Mouse (Mus musculus): ENCODE results near the gene Scn5a. TPM values are rescaled to one million over a fixed set of nuclear protein-coding genes. Genes with fewer than 3 reads are reported as not detected.

The Scn5a gene
- total RNA-seq (2021) = 0.22 and 0.56 TPM in 2 replicates
- long read RNA-seq, experiment 1 = 0 reads
- long read RNA-seq, experiment 2 = 0 reads

- DNase-seq = peak; percentile 42
These were observed at the start of gene Scn5a for GRCm38 (mm10) chr9:119578636-119579438. Gene Scn5a, minus strand, starts transcription at chr9:119579016.

GRCm38 (mm10) chr9:119627227-119627626 is 48.4 kb upstream of the Scn5a start:
- DNase-seq = no peak

GRCm38 (mm10) chr9:119624151-119624550 is 45.3 kb upstream of the Scn5a start:
- no peak for DNase-seq

GRCm38 (mm10) chr9:119614798-119615197 is 36.0 kb upstream of the Scn5a start:
- no peak for DNase-seq

GRCm38 (mm10) chr9:119610563-119611166 is 31.8 kb upstream of the Scn5a start:
- DNase-seq = no peak

GRCm38 (mm10) chr9:119606906-119607305 is 28.1 kb upstream of the Scn5a start:
- DNase-seq = no peak

- DNase-seq = no peak
These were observed 25.8 kb upstream of the Scn5a start for GRCm38 (mm10) chr9:119604607-119605006.

GRCm38 (mm10) chr9:119598501-119598900 is 19.7 kb upstream of the Scn5a start:
- DNase-seq = no peak

- no peak for DNase-seq
These were observed 18.5 kb upstream of the Scn5a start for GRCm38 (mm10) chr9:119597332-119597731.

- no peak for DNase-seq
These were observed 10.8 kb upstream of the Scn5a start for GRCm38 (mm10) chr9:119589592-119589991.

- no peak for DNase-seq
These were observed 10.1 kb upstream of the Scn5a start for GRCm38 (mm10) chr9:119588763-119589449.

GRCm38 (mm10) chr9:119580668-119581067 is 1.9 kb upstream of the Scn5a start:
- peak; percentile 81 for DNase-seq

- DNase-seq = no peak
These were observed 1.4 kb upstream of the Scn5a start for GRCm38 (mm10) chr9:119580187-119580586.

- no peak for DNase-seq
These were observed 543 bp downstream of the Scn5a start for GRCm38 (mm10) chr9:119578311-119578635.

GRCm38 (mm10) chr9:119576977-119577376 is 1.8 kb downstream of the Scn5a start:
- DNase-seq = no peak

GRCm38 (mm10) chr9:119575732-119576131 is 3.1 kb downstream of the Scn5a start:
- DNase-seq = no peak

GRCm38 (mm10) chr9:119574366-119574765 is 4.5 kb downstream of the Scn5a start:
- no peak for DNase-seq

- DNase-seq = no peak
These were observed 5.8 kb downstream of the Scn5a start for GRCm38 (mm10) chr9:119573009-119573408.

- no peak for DNase-seq
These were observed 7.4 kb downstream of the Scn5a start for GRCm38 (mm10) chr9:119571411-119571888.

- no peak for DNase-seq
These were observed 8.2 kb downstream of the Scn5a start for GRCm38 (mm10) chr9:119570652-119571051.

- DNase-seq = no peak
These were observed 10.1 kb downstream of the Scn5a start for GRCm38 (mm10) chr9:119568732-119569131.

- DNase-seq = no peak
These were observed 11.0 kb downstream of the Scn5a start for GRCm38 (mm10) chr9:119567800-119568199.

GRCm38 (mm10) chr9:119566214-119566613 is 12.6 kb downstream of the Scn5a start:
- DNase-seq = no peak
